Mouse (Mus musculus) embryonic facial prominence, embryonic 10.5 days (tissue): ENCODE data around the gene Fam110c. TPM values are rescaled to one million over a fixed set of nuclear protein-coding genes. Genes with fewer than 3 reads are reported as not detected.
"Not testable (repeated sequence)": the region's sequence is repeated elsewhere in the genome, so short reads cannot be mapped to it uniquely, and the experiment has no call there.

ENCODE experiments used
- DNase-seq: peaks from one replicate; pipeline ENCODE4 v3.0.0-alpha.2; 2017; ENCODE audit warnings: low spot score
- H3K27ac ChIP-seq: fragments of 300-500 bp; sonication (generic); replicated peaks from 2 replicates; pipeline ENCODE4 v1.5.1; 2016; ENCODE audit warnings: mild to moderate bottlenecking
- H3K27me3 ChIP-seq: fragments of 300-500 bp; sonication (generic); replicated peaks from 2 replicates; pipeline ENCODE4 v1.6.1; 2016; ENCODE audit warnings: low read depth, mild to moderate bottlenecking; ENCODE audit not compliant: poor library complexity, severe bottlenecking
- H3K36me3 ChIP-seq: fragments of 300-500 bp; sonication (generic); replicated peaks from 2 replicates; pipeline ENCODE4 v1.6.1; 2016; ENCODE audit warnings: mild to moderate bottlenecking, moderate library complexity
- H3K4me1 ChIP-seq: fragments of 300-500 bp; sonication (generic); 2 replicates; pipeline ENCODE4 v1.6.1; 2016
- H3K4me3 ChIP-seq: fragments of 300-500 bp; sonication (generic); 2 replicates; pipeline ENCODE4 v1.5.1; 2016; ENCODE audit warnings: mild to moderate bottlenecking, moderate library complexity
- H3K9me3 ChIP-seq: fragments of 300-500 bp; sonication (generic); 2 replicates; pipeline ENCODE4 v1.6.1; 2016; ENCODE audit warnings: mild to moderate bottlenecking
- WGBS: fragments of 180-500 bp; shearing (Covaris S2); methylation state at CpG from one replicate; pipeline ENCODE4 v1.1.7; 2016; 5-methylcytosine and 5-hydroxymethylcytosine counted together
- polyA plus RNA-seq: library from polyadenylated mRNA; unstranded; fragments of >200 nt; fragmentation: Nextera tagmentation; extraction: Ambion mirVana; gene quantifications from 2 replicates; pipeline ENCODE4 v1.2.1, GENCODE M21; 2016

Gene Fam110c
- polyA plus RNA-seq, result 0.21 and 0.29 TPM in 2 replicates

DNA sequence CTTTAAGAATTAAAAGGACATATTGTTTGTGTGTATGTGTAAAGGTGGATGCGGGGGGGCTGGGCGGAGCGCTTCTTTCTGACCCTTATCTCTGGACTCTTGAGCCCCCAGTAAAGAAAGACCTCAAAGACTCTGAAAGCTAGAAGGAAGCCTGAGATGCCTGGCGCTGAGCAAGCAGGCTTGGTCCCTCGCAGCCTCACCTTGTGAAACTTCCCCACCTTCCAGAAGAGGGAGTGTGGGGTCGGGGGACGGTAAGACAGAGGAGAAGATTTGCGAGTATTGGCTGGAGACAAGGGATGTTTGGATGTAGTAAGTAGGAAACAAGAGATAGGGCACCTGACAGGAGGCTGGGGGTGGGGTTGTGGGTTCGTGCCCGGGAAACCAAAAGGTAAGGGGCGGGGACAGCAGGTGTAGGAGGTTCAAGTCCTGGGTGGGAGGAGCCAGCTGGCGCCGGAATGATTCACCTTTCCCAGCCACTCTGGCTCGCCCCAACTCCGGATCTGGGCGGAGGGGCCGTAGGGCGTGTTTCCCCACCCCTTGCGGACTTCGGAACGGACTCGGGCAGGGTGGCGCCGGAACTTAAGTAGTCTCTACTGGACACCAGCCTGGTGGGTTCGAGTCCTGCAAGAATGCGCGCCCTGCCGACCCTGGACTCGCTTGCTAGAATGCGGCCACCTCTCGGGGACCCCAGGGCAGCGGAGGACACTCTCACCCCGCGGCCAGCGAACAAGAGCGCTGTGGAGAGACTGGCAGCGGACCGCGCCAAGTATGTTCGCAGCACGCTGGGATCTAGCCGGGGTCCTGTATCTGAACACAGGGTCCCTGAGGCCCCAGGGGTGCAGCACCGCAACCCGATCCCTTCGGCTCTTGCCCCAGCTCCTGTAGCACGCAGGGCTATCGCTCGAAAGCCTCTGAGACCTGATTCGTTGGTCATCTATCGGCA, at the start of gene Fam110c:
TSS of gene Fam110c (plus strand) at position 450 of the 943 bp plus-strand sequence.
- Histone ChIP-seq H3K4me1 (peaks cover 20% of the 10 kb centered on the region), H3K4me3 (peak within 1 kb of the TSS; percentile 67), H3K9me3 (no peaks in the 10 kb centered on the region), H3K36me3 (no peaks in the 10 kb centered on the region), H3K27ac (peak within 1 kb of the TSS; percentile 61), H3K27me3 (peaks cover 63% of the 10 kb centered on the region)
- peak; percentile 61 for DNase-seq
- 1% methylated on average over 50 of the region's 50 CpGs for WGBS

DNA sequence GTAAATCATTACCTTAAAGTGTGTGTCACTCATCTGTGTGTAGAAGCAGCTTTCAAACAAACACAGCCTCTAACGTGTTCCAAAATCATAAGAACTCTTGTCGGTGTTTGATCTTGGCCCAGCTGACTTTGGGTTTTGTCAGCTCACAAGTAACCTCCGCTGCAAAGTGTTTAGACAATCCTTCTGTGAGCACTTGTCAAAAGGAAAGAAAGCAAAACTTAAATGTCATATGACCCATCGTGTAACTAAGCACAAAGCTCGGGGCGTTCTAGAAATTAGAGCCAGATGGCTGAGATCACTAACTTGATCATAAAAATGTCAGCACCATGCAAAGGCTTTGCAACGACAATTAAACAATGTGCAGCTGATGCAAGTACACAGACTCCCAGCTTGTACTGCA, 47.2 kb upstream of the Fam110c start:
- Histone ChIP-seq H3K9me3 (0 out of 2 replicates have a peak, but pooled peaks cover 2% of the 10 kb centered on the region), H3K4me3 (no peak overlapping the region), H3K36me3 (no peaks in the 10 kb centered on the region), H3K4me1 (peaks cover 10% of the 10 kb centered on the region; the same call in 1 of the 2 replicates), H3K27me3 (no peaks in the 10 kb centered on the region), H3K27ac (no peak overlapping the region)
- 40% methylated on average over 7 of the region's 7 CpGs for WGBS
- DNase-seq, result peak; percentile 38

DNA sequence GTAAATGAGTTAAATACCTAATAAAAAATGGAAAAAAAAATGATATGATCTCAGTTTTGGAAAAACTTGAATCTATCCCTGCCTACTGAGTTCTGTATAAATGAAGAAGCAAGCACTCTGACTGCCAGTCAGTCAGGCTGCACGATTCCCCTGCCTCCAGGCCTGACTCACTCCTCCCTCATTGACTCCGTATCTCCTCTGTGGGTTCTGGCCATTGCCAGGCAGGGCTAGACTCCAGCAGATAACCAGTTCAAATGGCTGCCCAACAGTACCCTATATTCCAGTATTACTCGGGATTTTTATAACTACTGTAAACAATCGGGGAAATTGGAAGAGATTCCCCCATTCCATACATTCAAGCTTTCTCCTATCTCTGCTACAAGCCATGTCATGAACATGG, 21.6 kb upstream of the Fam110c start:
- WGBS, result 87% methylated on average over 4 of the region's 4 CpGs
- Histone ChIP-seq H3K27me3 (no peaks in the 10 kb centered on the region), H3K36me3 (no peaks in the 10 kb centered on the region), H3K9me3 (no peaks in the 10 kb centered on the region), H3K4me3 (no peak overlapping the region), H3K4me1 (no peaks in the 10 kb centered on the region), H3K27ac (no peak overlapping the region)
- DNase-seq, result no peak

- Histone ChIP-seq H3K9me3 (no peaks in the 10 kb centered on the region), H3K4me1 (no peaks in the 10 kb centered on the region), H3K27ac (no peak overlapping the region), H3K27me3 (no peaks in the 10 kb centered on the region), H3K36me3 (no peaks in the 10 kb centered on the region), H3K4me3 (no peak overlapping the region)
- no peak for DNase-seq
- WGBS, result 86% methylated on average over 6 of the region's 6 CpGs
These were observed 17.3 kb upstream of the Fam110c start for GRCm38 (mm10) chr12:31056291-31056864.

- Histone ChIP-seq H3K27me3 (no peaks in the 10 kb centered on the region), H3K36me3 (no peaks in the 10 kb centered on the region), H3K27ac (no peak overlapping the region), H3K4me3 (no peak overlapping the region), H3K9me3 (no peaks in the 10 kb centered on the region), H3K4me1 (no peaks in the 10 kb centered on the region)
- 49% methylated on average over 8 of the region's 8 CpGs for WGBS
- DNase-seq, result peak; percentile 33
These were observed 14.2 kb upstream of the Fam110c start for GRCm38 (mm10) chr12:31059393-31059853.

DNA sequence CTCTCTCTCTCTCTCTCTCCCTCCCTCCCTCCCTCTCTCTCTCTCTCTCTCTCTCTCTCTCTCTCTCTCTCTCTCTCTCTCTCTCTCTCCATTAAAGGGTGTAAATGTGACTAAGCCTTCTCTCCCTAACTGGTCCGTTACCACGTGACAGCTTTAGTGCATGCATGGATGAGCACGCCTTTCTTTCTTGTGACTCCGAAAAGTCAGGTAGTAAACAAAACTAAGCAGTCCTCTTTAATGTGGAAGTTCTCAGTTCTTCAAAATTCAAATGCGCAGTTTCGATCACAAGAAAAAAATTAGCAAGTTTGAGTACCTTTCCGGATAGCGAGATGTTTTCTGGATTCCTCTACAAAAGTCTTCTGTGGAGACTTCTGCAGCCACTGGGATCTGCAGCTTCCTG, 13.4 kb upstream of the Fam110c start:
- H3K9me3 ChIP-seq, result no peaks in the 10 kb centered on the region
- H3K27ac ChIP-seq, result no peak overlapping the region
- WGBS, result 58% methylated on average over 8 of the region's 8 CpGs
- no peaks in the 10 kb centered on the region for H3K36me3 ChIP-seq
- no peak overlapping the region for H3K4me3 ChIP-seq
- H3K4me1 ChIP-seq, result no peaks in the 10 kb centered on the region
- no peaks in the 10 kb centered on the region for H3K27me3 ChIP-seq
- DNase-seq, result no peak

DNA sequence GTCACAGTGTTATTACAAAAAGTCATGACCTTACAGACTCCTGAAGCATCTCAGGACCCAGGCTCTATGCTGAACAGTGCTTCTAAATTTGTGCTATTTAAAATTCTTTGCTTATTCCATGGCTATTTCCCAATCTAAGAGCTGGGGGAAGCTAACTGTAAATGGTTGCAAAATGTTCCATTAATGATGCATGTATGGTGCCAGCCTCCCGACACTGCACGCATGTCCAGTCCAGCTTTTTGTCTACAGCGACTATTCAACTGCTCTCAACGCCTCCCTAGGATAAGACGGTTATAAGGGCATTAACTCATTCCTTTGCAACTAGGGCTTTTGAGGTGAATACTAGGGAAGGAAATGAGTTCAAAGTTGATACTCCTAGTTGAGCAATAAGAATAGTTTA, 2.4 kb upstream of the Fam110c start:
- 88% methylated on average over 5 of the region's 5 CpGs for WGBS
- no peak for DNase-seq

GRCm38 (mm10) chr12:31074355-31074786, 710 bp downstream of the Fam110c start:
- H3K9me3 ChIP-seq, DNase-seq, H3K36me3 ChIP-seq, H3K27ac ChIP-seq: not testable (repeated sequence)
- under 1% methylated on average over 18 of the region's 18 CpGs for WGBS
- Histone ChIP-seq H3K4me1 (peaks cover 20% of the 10 kb centered on the region), H3K4me3 (peak overlapping the region; percentile 67), H3K27me3 (peaks cover 63% of the 10 kb centered on the region)

More for the DNA sequence above, 2.4 kb upstream of the Fam110c start:
- Histone ChIP-seq H3K27me3 (peaks cover 52% of the 10 kb centered on the region), H3K4me3 (no peak overlapping the region), H3K27ac (no peak overlapping the region), H3K4me1 (peaks cover 20% of the 10 kb centered on the region), H3K9me3 (no peaks in the 10 kb centered on the region), H3K36me3 (no peaks in the 10 kb centered on the region)

- peaks cover 63% of the 10 kb centered on the region for H3K27me3 ChIP-seq
- DNase-seq, result peak; percentile 57
These were observed 1.3 kb downstream of the Fam110c start for GRCm38 (mm10) chr12:31074839-31075538.

DNA sequence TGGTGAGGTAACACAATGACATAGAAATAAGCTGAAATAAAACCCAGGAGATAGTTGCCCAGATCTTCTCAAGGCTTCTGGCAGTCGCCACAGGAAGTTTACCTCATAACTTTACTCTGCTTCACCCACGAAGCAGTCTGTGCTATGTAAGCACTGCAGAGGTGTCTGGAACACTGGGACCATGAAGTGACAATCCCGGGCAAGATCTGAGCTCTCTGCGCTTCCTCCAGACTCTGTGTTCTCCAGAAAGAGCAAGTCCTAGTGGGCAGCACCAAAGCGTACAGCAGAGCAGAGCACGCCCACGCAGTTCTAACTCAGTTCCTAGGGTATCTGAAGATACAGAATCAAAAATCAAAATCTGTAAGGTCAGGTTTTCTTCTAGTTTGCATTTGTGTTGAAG, 3.4 kb downstream of the Fam110c start:
- no peaks in the 10 kb centered on the region for H3K9me3 ChIP-seq
- peaks cover 20% of the 10 kb centered on the region for H3K4me1 ChIP-seq
- H3K36me3 ChIP-seq, result no peaks in the 10 kb centered on the region
- WGBS, result 75% methylated on average over 7 of the region's 7 CpGs
- DNase-seq, result no peak
- H3K4me3 ChIP-seq, result no peak overlapping the region
- peaks cover 50% of the 10 kb centered on the region for H3K27me3 ChIP-seq
- H3K27ac ChIP-seq, result no peak overlapping the region

More at GRCm38 (mm10) chr12:31074839-31075538, 1.3 kb downstream of the Fam110c start:
- Histone ChIP-seq H3K36me3 (no peaks in the 10 kb centered on the region), H3K9me3 (no peaks in the 10 kb centered on the region), H3K4me1 (peaks cover 20% of the 10 kb centered on the region), H3K27ac (no peak overlapping the region), H3K4me3 (peak overlapping the region; percentile 53)
- WGBS, result 2% methylated on average over 24 of the region's 24 CpGs

DNA sequence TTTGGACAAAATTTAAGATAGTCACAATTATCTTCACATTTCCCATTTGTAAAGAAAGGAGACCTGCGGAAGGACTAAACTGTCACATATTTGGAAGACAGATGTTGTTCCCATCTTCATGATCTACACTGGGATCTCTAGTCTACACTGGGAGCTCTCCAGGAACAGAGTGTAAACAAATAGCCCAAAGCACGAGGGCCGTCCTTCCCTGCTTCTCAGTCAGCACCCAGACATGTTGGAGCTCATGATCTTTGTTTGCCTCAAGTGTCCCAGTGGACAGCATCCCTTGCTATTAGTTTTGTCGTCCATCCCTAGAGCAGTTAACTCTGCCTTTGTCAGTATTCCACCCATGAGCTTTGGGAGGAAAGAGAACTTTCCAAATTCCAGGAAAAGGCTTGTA, 4.4 kb downstream of the Fam110c start:
- no peaks in the 10 kb centered on the region for H3K36me3 ChIP-seq
- H3K4me1 ChIP-seq, result peaks cover 20% of the 10 kb centered on the region
- 67% methylated on average over 4 of the region's 4 CpGs for WGBS
- H3K27me3 ChIP-seq, result peaks cover 40% of the 10 kb centered on the region
- H3K4me3 ChIP-seq, result no peak overlapping the region
- no peak for DNase-seq
- H3K27ac ChIP-seq, result no peak overlapping the region
- no peaks in the 10 kb centered on the region for H3K9me3 ChIP-seq

- no peak for DNase-seq
- 71% methylated on average over 6 of the region's 6 CpGs for WGBS
- Histone ChIP-seq H3K27ac (no peak overlapping the region), H3K36me3 (no peaks in the 10 kb centered on the region), H3K9me3 (no peaks in the 10 kb centered on the region), H3K4me1 (peaks cover 2% of the 10 kb centered on the region), H3K27me3 (peaks cover 19% of the 10 kb centered on the region), H3K4me3 (no peak overlapping the region)
These were observed 6.7 kb downstream of the Fam110c start for GRCm38 (mm10) chr12:31080352-31080751.
